Mouse (Mus musculus) macrophage (primary cell): ENCODE results near the gene Gm33543. TPM values are rescaled to one million over a fixed set of nuclear protein-coding genes. Genes with fewer than 3 reads are reported as not detected.
A peak's percentile ranks its signal among the peaks of the same experiment; 100 is the strongest.

ENCODE experiments used
- H3K27ac ChIP-seq: fragments of 350-480 bp; formaldehyde crosslinking; 2 replicates; pipeline ENCODE4 v1.9.0; 2021
- H3K36me3 ChIP-seq: fragments of 350-480 bp; formaldehyde crosslinking; 2 replicates; pipeline ENCODE4 v1.9.0; 2021; ENCODE audit errors: inconsistent target
- H3K4me3 ChIP-seq: fragments of 350-480 bp; formaldehyde crosslinking; 2 replicates; pipeline ENCODE4 v1.9.0; 2021; ENCODE audit errors: inconsistent target
- H3K79me2 ChIP-seq: fragments of 350-480 bp; formaldehyde crosslinking; 2 replicates; pipeline ENCODE4 v1.9.0; 2021; ENCODE audit errors: inconsistent target
- WGBS: methylation state at CpG from one replicate; pipeline ENCODE4 v1.1.7; 2026; ENCODE audit warnings: inconsistent platforms; ENCODE audit not compliant: missing documents; 5-methylcytosine and 5-hydroxymethylcytosine counted together
- polyA plus RNA-seq: library from polyadenylated mRNA; stranded (reverse); fragments of 250-400 nt; gene quantifications from 3 replicates; pipeline ENCODE4 v1.2.4, GENCODE M21; 2018; ENCODE audit warnings: inconsistent platforms

Gm33543 gene
- polyA plus RNA-seq, 1 experiment from 2014 or later, result not detected

DNA sequence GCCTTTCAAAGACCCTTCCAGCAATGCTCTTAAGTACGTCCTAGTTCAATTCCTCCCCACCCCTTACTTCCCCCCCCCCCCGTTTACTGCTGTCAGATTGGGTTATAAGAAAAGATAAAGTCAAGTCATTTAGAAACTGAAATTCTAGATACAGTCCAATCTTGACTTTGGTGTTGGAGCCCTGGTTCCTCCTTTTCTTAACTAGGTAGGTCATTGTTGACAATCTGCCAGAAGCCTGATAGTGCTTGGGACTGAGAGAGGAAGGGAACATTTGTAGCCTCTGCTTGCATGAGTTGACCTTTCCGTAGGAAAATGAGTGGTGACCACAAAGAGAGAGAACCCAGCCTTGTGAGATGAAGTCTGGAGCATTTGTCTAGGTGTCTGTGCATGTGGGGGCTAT, 7.8 kb upstream of the Gm33543 start:
- Histone ChIP-seq H3K4me3 (no peak overlapping the region), H3K27ac (no peak overlapping the region), H3K79me2 (no peaks in the 10 kb centered on the region), H3K36me3 (no peaks in the 10 kb centered on the region)
- 32% methylated on average over 2 of the region's 3 CpGs for WGBS

GRCm38 (mm10) chr10:95846739-95847138, 4.0 kb upstream of the Gm33543 start:
- Histone ChIP-seq H3K79me2 (no peaks in the 10 kb centered on the region), H3K4me3 (no peak overlapping the region), H3K36me3 (no peaks in the 10 kb centered on the region), H3K27ac (no peak overlapping the region)
- 94% methylated on average over 3 of the region's 3 CpGs for WGBS

GRCm38 (mm10) chr10:95846281-95846680, 3.6 kb upstream of the Gm33543 start:
- Histone ChIP-seq H3K36me3 (no peaks in the 10 kb centered on the region), H3K27ac (no peak overlapping the region), H3K4me3 (no peak overlapping the region), H3K79me2 (no peaks in the 10 kb centered on the region)

GRCm38 (mm10) chr10:95843878-95844277, 1.1 kb upstream of the Gm33543 start:
- 60% methylated on average over 1 of the region's 1 CpGs for WGBS
- no peaks in the 10 kb centered on the region for H3K36me3 ChIP-seq
- no peak overlapping the region for H3K4me3 ChIP-seq

DNA sequence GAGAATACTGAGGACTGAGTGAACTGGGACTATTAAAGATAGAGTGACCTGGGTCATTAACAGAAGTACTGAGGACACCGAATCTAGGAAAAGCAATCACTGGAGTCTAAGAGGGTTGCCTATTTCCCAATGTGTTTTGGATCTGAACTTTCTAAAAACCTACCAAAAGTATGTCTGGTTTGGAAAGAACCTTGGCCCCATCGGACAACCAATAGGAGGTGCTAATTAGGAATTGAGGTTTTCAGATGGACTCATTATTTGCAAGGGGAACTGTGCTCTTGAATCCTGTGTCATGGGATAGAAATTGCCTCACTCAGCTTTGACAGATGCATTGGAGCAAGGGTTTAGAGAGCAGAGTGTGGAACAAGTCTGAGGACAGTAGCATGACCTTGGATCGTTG, 1.5 kb downstream of the Gm33543 start:
- Histone ChIP-seq H3K36me3 (no peaks in the 10 kb centered on the region), H3K79me2 (no peaks in the 10 kb centered on the region), H3K27ac (no peak overlapping the region), H3K4me3 (no peak overlapping the region)
- WGBS, result 88% methylated on average over 3 of the region's 3 CpGs

More at GRCm38 (mm10) chr10:95843878-95844277, 1.1 kb upstream of the Gm33543 start:
- no peaks in the 10 kb centered on the region for H3K79me2 ChIP-seq
- no peak overlapping the region for H3K27ac ChIP-seq

GRCm38 (mm10) chr10:95839803-95840202, 2.9 kb downstream of the Gm33543 start:
- no peak overlapping the region for H3K27ac ChIP-seq
- WGBS, result 93% methylated on average over 3 of the region's 3 CpGs
- H3K79me2 ChIP-seq, result no peaks in the 10 kb centered on the region
- no peak overlapping the region for H3K4me3 ChIP-seq
- H3K36me3 ChIP-seq, result no peaks in the 10 kb centered on the region

- Histone ChIP-seq H3K27ac (no peak overlapping the region), H3K36me3 (no peaks in the 10 kb centered on the region), H3K79me2 (no peaks in the 10 kb centered on the region), H3K4me3 (no peak overlapping the region)
- WGBS, result 91% methylated on average over 4 of the region's 4 CpGs
Measured at GRCm38 (mm10) chr10:95839036-95839435, 3.7 kb downstream of the Gm33543 start.

- no peaks in the 10 kb centered on the region for H3K79me2 ChIP-seq
- H3K36me3 ChIP-seq, result no peaks in the 10 kb centered on the region
- H3K27ac ChIP-seq, result no peak overlapping the region
- 83% methylated on average over 9 of the region's 9 CpGs for WGBS
- H3K4me3 ChIP-seq, result no peak overlapping the region
Measured at GRCm38 (mm10) chr10:95836530-95837264, 6.0 kb downstream of the Gm33543 start.

GRCm38 (mm10) chr10:95830891-95831290, 11.8 kb downstream of the Gm33543 start:
- Histone ChIP-seq H3K4me3 (no peak overlapping the region), H3K36me3 (no peaks in the 10 kb centered on the region), H3K27ac (no peak overlapping the region), H3K79me2 (no peaks in the 10 kb centered on the region)
- 93% methylated on average over 4 of the region's 5 CpGs for WGBS

- H3K27ac ChIP-seq, result no peak overlapping the region
- no peak overlapping the region for H3K4me3 ChIP-seq
- H3K79me2 ChIP-seq, result no peaks in the 10 kb centered on the region
- no peaks in the 10 kb centered on the region for H3K36me3 ChIP-seq
Measured at GRCm38 (mm10) chr10:95829471-95829870, 13.3 kb downstream of the Gm33543 start.

DNA sequence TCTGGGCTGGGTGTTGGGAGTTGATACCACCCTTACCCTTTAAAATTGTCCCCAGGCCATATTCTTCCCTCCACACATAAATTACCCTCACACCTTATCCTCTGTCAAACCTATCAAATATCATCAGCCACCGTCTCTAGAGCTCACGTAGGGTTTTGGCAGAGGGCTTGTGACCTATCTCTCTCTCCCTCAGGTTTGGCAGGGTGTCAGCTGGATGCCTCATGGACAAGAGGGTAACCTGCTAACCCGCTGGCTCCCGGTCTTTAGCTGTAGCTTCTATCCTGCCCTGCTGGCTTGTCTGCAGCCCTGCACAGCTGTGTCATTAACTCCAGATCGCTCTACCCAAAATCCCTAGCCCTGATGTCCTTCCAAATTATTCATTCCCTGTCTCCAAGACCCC, 14.4 kb downstream of the Gm33543 start:
- 99% methylated on average over 5 of the region's 5 CpGs for WGBS
- Histone ChIP-seq H3K27ac (no peak overlapping the region), H3K36me3 (no peaks in the 10 kb centered on the region)

GRCm38 (mm10) chr10:95825651-95826050, 17.1 kb downstream of the Gm33543 start:
- WGBS, result 80% methylated on average over 3 of the region's 3 CpGs
- H3K4me3 ChIP-seq, result no peak overlapping the region
- H3K36me3 ChIP-seq, result no peaks in the 10 kb centered on the region

More for the DNA sequence above, 14.4 kb downstream of the Gm33543 start:
- Histone ChIP-seq H3K79me2 (no peaks in the 10 kb centered on the region), H3K4me3 (no peak overlapping the region)

GRCm38 (mm10) chr10:95818506-95818905, 24.2 kb downstream of the Gm33543 start:
- whole genome bisulfite sequencing, result 48% methylated on average over 2 of the region's 2 CpGs
- Histone ChIP-seq H3K79me2 (no peaks in the 10 kb centered on the region), H3K4me3 (no peak overlapping the region), H3K36me3 (no peaks in the 10 kb centered on the region), H3K27ac (no peak overlapping the region)

More at GRCm38 (mm10) chr10:95825651-95826050, 17.1 kb downstream of the Gm33543 start:
- Histone ChIP-seq H3K27ac (no peak overlapping the region), H3K79me2 (no peaks in the 10 kb centered on the region)

GRCm38 (mm10) chr10:95817419-95818161, 25.1 kb downstream of the Gm33543 start:
- H3K27ac ChIP-seq, result peak overlapping the region; percentile 64
- WGBS, result 10% methylated on average over 9 of the region's 9 CpGs
- no peak overlapping the region for H3K4me3 ChIP-seq

DNA sequence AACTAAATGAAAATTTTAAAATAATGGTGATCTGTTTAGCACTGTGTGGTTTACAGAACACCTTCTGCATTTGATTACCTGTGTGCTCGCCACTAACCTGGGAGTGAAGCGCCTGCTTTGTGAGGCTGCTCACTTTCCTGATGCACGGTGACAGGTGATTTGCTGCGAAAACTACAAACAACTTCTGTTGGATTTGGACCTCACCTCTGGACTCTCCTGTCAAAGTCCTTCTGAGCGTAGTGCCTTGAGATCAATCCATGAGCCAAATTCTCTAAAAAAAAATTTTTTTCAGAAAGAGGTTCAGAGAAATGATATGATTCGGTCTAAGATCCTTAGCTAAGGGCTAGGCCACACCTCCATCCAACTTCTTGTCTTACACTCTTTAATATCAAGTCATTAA, 28.4 kb downstream of the Gm33543 start:
- H3K4me3 ChIP-seq, result no peak overlapping the region
- WGBS, result 93% methylated on average over 6 of the region's 6 CpGs
- no peaks in the 10 kb centered on the region for H3K79me2 ChIP-seq
- no peak overlapping the region for H3K27ac ChIP-seq
- H3K36me3 ChIP-seq, result no peaks in the 10 kb centered on the region

More at GRCm38 (mm10) chr10:95817419-95818161, 25.1 kb downstream of the Gm33543 start:
- Histone ChIP-seq H3K36me3 (no peaks in the 10 kb centered on the region), H3K79me2 (no peaks in the 10 kb centered on the region)
